16 mouse cellular contexts compared by ENCODE assay signal in the genomic region with DNA sequence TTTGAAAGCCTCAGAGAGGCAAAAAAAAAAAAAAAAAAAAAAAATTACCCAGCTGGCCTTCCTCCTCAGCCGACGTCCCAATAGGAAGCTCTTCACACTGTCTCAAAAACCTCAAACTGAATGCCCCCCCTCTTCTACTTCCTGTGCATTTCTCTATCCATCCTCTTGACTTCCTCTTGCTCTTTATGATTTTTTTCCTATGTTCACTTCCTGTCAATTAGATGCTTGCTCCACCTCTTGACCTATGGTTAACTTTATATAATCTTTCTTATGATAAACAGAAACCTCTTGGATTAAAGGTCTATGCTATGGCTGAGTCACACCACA. TPM values are rescaled to one million over a fixed set of nuclear protein-coding genes. Genes with fewer than 3 reads are reported as not detected.
DNase-seq lines count a peak whose midpoint lies in the region; ATAC-seq lines count a peak whose summit lies in the region.
"Had no signal": no experiment of that assay in that cellular context is flagged by ENCODE, and none has a peak within 500 bp of the region (broad histone marks: within the 10 kb centered on the region; RNA-seq: fewer than 3 reads in every experiment).

No protein-coding gene starts in this region.

- peak; percentile 97 for ATAC-seq in CD4-positive, CD25-positive, alpha-beta regulatory T cell, adult 4 months
- ATAC-seq in granulocyte monocyte progenitor cell, adult 5-6 weeks (replicated peaks; ENCODE audit: poor library complexity, severe bottlenecking): peak; percentile 64
- ATAC-seq: midbrain, embryonic 15.5 days had no signal

- peak; percentile 51 to 61 for DNase-seq in spleen, postnatal 36 days (ENCODE audit: low spot score in 2 of 2)
- DNase-seq in spleen, postnatal 4 days (ENCODE audit: low spot score in 2 of 2): no peak
- DNase-seq in naive thymus-derived CD4-positive, alpha-beta T cell, adult 2 months (ENCODE audit: low read depth): peak; percentile 60
- no peak for DNase-seq in adrenal gland, postnatal 4 days (ENCODE audit: low spot score in 2 of 2)
- DNase-seq in kidney, adult 8-10 months: no peak
- no peak for DNase-seq in layer of hippocampus, postnatal 36 days
- DNase-seq: adrenal gland, postnatal 25 days; B cell, adult 2 months; cerebellum, adult 9-10 months; gastrocnemius, postnatal 14 days; kidney, postnatal 4 days; retina, postnatal 1 day; right cerebral cortex, postnatal 4 days had no signal

RNA-seq across cellular contexts. Expression of a gene that starts 25.5 kb away (rescaled TPM):
- 100 to 1,000 TPM; 103 to 218 TPM for polyA plus RNA-seq in CD4-positive, CD25-positive, alpha-beta regulatory T cell, adult 4 months (2017; shearing (Covaris generic))
- 97.0 and 127 TPM in 2 replicates for total RNA-seq in granulocyte monocyte progenitor cell, adult 5-6 weeks (2014; fragmentation: Nextera tagmentation)
- 74.4 and 109 TPM in 2 replicates for total RNA-seq in granulocyte monocyte progenitor cell, adult 5-6 weeks (2017)
- 100 to 1,000 TPM; 114 to 124 TPM for total RNA-seq in adrenal gland, postnatal 4 days (2021)
- total RNA-seq in layer of hippocampus, postnatal 36 days (2021): 10 to 100 TPM; 73.5 to 83.4 TPM

RNA-seq across cellular contexts. Expression of a gene that starts 25.9 kb away (rescaled TPM):
- polyA plus RNA-seq in CD4-positive, CD25-positive, alpha-beta regulatory T cell, adult 4 months (2017; shearing (Covaris generic)): 10 to 100 TPM; 16.2 to 23.0 TPM
- 11.8 and 20.1 TPM in 2 replicates for total RNA-seq in granulocyte monocyte progenitor cell, adult 5-6 weeks (2014; fragmentation: Nextera tagmentation)
- total RNA-seq in granulocyte monocyte progenitor cell, adult 5-6 weeks (2017): 11.8 and 15.4 TPM in 2 replicates
- total RNA-seq in adrenal gland, postnatal 4 days (2021): 10 to 100 TPM; 42.4 to 44.6 TPM
- total RNA-seq in layer of hippocampus, postnatal 36 days (2021): 10 to 100 TPM; 14.8 to 16.1 TPM

Comparison
In these comparisons a context has a peak if more than half of its experiments do, and no peak if none do; other contexts are left out.
1. DNase-seq: peak in spleen, postnatal 36 days (2 of 2) and naive thymus-derived CD4-positive, alpha-beta T cell, adult 2 months (single experiment); none in spleen, postnatal 4 days (0 of 2), adrenal gland, postnatal 4 days (0 of 2), kidney, adult 8-10 months (0 of 2) and layer of hippocampus, postnatal 36 days (0 of 2).